Mouse (Mus musculus): ENCODE results near the gene Slc39a7.

DNA sequence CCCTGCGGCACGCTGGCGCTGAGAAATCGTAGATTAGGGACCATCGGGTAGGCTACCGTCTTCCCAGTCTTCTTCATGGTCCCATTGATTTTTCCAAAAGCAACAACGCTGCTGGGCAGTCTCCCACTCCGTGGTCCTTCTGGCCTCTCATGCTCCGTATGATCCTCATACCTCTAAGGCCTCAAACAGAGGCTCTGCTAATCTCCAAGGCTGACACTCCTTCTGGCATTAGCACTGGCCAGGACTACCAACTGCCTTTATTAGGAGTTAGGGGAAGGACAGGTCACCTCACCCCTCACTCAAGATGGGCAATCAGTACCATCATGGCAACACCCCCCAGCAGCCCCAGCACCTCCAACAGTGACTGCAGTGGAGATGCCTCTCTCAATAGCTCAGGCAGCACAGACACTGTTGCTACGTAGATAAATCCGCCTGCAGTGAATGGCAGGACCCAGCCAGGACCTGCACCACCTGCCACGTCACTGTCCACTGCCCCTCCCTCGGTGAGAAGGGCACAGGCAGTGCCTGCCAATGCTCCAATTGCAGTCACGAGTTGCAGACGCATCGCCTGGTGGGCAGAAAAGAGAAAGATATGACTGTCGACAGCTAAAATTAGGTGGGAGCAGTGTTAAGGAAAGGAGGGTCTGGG is 2.9 kb downstream of the Slc39a7 start:
- TF ChIP-seq EP300 (IDR thresholded peaks at IDR 0.05; ENCODE audit: insufficient read depth, low read depth, low read length): no peak
- no peak for TF ChIP-seq CTCF (IDR thresholded peaks at IDR 0.05; ENCODE audit: low read depth, low read length)
- no peak for TF ChIP-seq POLR2A (IDR thresholded peaks at IDR 0.05; ENCODE audit: insufficient read depth, low read length)
